Mouse (Mus musculus) neural tube, embryonic 13.5 days (tissue): ENCODE measurements around the gene Diaph3. TPM values are rescaled to one million over a fixed set of nuclear protein-coding genes. Genes with fewer than 3 reads are reported as not detected.

ENCODE experiments used
- ATAC-seq: fragments of 200-750 bp; cut with Nextera tagmentation; 2 replicates; pipeline ENCODE4 v1.8.0; 2017; ENCODE audit warnings: low read depth, mild to moderate bottlenecking, moderate TSS enrichment, moderate library complexity
- H3K27ac ChIP-seq: fragments of 300-500 bp; sonication (generic); replicated peaks from 2 replicates; pipeline ENCODE4 v1.5.1; 2015; ENCODE audit warnings: moderate library complexity, mild to moderate bottlenecking, inconsistent platforms
- H3K27me3 ChIP-seq: fragments of 300-500 bp; sonication (generic); 2 replicates; pipeline ENCODE4 v1.6.1; 2015; ENCODE audit warnings: mild to moderate bottlenecking, inconsistent platforms
- H3K36me3 ChIP-seq: fragments of 300-500 bp; sonication (generic); 2 replicates; pipeline ENCODE4 v1.6.1; 2015; ENCODE audit warnings: mild to moderate bottlenecking, inconsistent platforms
- H3K4me1 ChIP-seq: fragments of 300-500 bp; sonication (generic); replicated peaks from 2 replicates; pipeline ENCODE4 v1.6.1; 2015; ENCODE audit warnings: inconsistent platforms
- H3K4me2 ChIP-seq: fragments of 300-500 bp; sonication (generic); 2 replicates; pipeline ENCODE4 v1.6.1; 2015; ENCODE audit warnings: inconsistent platforms, mild to moderate bottlenecking, moderate library complexity
- H3K4me3 ChIP-seq: fragments of 300-500 bp; sonication (generic); 2 replicates; pipeline ENCODE4 v1.5.1; 2015; ENCODE audit warnings: mild to moderate bottlenecking, inconsistent platforms
- H3K9ac ChIP-seq: fragments of 300-500 bp; sonication (generic); 2 replicates; pipeline ENCODE4 v1.6.1; 2015; ENCODE audit warnings: moderate library complexity, mild to moderate bottlenecking, inconsistent platforms
- H3K9me3 ChIP-seq: fragments of 300-500 bp; sonication (generic); 2 replicates; pipeline ENCODE4 v1.6.1; 2016; ENCODE audit warnings: inconsistent platforms
- WGBS: fragments of 180-500 bp; shearing (Covaris S2); methylation state at CpG from one replicate; pipeline ENCODE4 v1.1.7; 2015; 5-methylcytosine and 5-hydroxymethylcytosine counted together
- polyA plus RNA-seq: library from polyadenylated mRNA; unstranded; fragments of >200 nt; fragmentation: Nextera tagmentation; extraction: Ambion mirVana; gene quantifications from 2 replicates; pipeline ENCODE4 v1.2.1, GENCODE M21; 2015

The Diaph3 gene
- polyA plus RNA-seq, 1 experiment from 2014 or later: 3.0 TPM

- Histone ChIP-seq H3K36me3 (no peaks in the 10 kb centered on the region), H3K4me2 (no peak overlapping the region), H3K9me3 (no peaks in the 10 kb centered on the region), H3K4me1 (no peaks in the 10 kb centered on the region), H3K27ac (no peak overlapping the region), H3K4me3 (no peak overlapping the region), H3K27me3 (no peaks in the 10 kb centered on the region), H3K9ac (no peak overlapping the region)
- ATAC-seq: no peak
- WGBS: 87% methylated on average over 4 of the region's 4 CpGs
Observed at GRCm38 (mm10) chr14:86662846-86663245, 478.2 kb downstream of the Diaph3 start.

GRCm38 (mm10) chr14:86660556-86660955 lies 480.5 kb downstream of the Diaph3 start:
- Histone ChIP-seq H3K27ac (no peak overlapping the region), H3K4me3 (no peak overlapping the region), H3K9me3 (no peaks in the 10 kb centered on the region), H3K9ac (no peak overlapping the region), H3K4me1 (no peaks in the 10 kb centered on the region), H3K27me3 (no peaks in the 10 kb centered on the region), H3K4me2 (no peak overlapping the region), H3K36me3 (no peaks in the 10 kb centered on the region)
- WGBS: 96% methylated on average over 3 of the region's 3 CpGs
- ATAC-seq: no peak

- H3K36me3 ChIP-seq: no peaks in the 10 kb centered on the region
- WGBS: 81% methylated on average over 5 of the region's 5 CpGs
- ATAC-seq: no peak
- H3K4me3 ChIP-seq: no peak overlapping the region
- H3K4me1 ChIP-seq: no peaks in the 10 kb centered on the region
- no peak overlapping the region for H3K9ac ChIP-seq
- H3K27ac ChIP-seq: no peak overlapping the region
- H3K9me3 ChIP-seq: no peaks in the 10 kb centered on the region
- H3K4me2 ChIP-seq: no peak overlapping the region
- no peaks in the 10 kb centered on the region for H3K27me3 ChIP-seq
Observed at GRCm38 (mm10) chr14:86656262-86656661, 484.8 kb downstream of the Diaph3 start.

GRCm38 (mm10) chr14:86646499-86647120 lies 494.4 kb downstream of the Diaph3 start:
- no peak overlapping the region for H3K27ac ChIP-seq
- no peak overlapping the region for H3K9ac ChIP-seq
- no peak overlapping the region for H3K4me3 ChIP-seq
- WGBS: 90% methylated on average over 7 of the region's 7 CpGs
- no peaks in the 10 kb centered on the region for H3K9me3 ChIP-seq
- H3K4me1 ChIP-seq: peaks cover 11% of the 10 kb centered on the region; the same call in 1 of the 2 replicates
- no peaks in the 10 kb centered on the region for H3K36me3 ChIP-seq
- ATAC-seq: no peak
- H3K4me2 ChIP-seq: no peak overlapping the region
- H3K27me3 ChIP-seq: no peaks in the 10 kb centered on the region

- no peak overlapping the region for H3K27ac ChIP-seq
- H3K4me3 ChIP-seq: no peak overlapping the region
- H3K9me3 ChIP-seq: no peaks in the 10 kb centered on the region
- 0 out of 2 replicates have a peak, but pooled peaks have one; percentile 29 for ATAC-seq
- peaks cover 11% of the 10 kb centered on the region; the same call in 1 of the 2 replicates for H3K4me1 ChIP-seq
- H3K36me3 ChIP-seq: no peaks in the 10 kb centered on the region
- no peak overlapping the region for H3K4me2 ChIP-seq
- no peaks in the 10 kb centered on the region for H3K27me3 ChIP-seq
- 25% methylated on average over 7 of the region's 7 CpGs for WGBS
- H3K9ac ChIP-seq: no peak overlapping the region
Observed at GRCm38 (mm10) chr14:86642831-86643241, 498.2 kb downstream of the Diaph3 start.

- WGBS: 92% methylated on average over 3 of the region's 3 CpGs
- no peak for ATAC-seq
- no peak overlapping the region for H3K27ac ChIP-seq
- H3K4me2 ChIP-seq: no peak overlapping the region
- no peaks in the 10 kb centered on the region for H3K27me3 ChIP-seq
- peaks cover 11% of the 10 kb centered on the region; the same call in 1 of the 2 replicates for H3K4me1 ChIP-seq
- H3K9me3 ChIP-seq: no peaks in the 10 kb centered on the region
- H3K9ac ChIP-seq: no peak overlapping the region
- no peaks in the 10 kb centered on the region for H3K36me3 ChIP-seq
- H3K4me3 ChIP-seq: no peak overlapping the region
Observed at GRCm38 (mm10) chr14:86641839-86642238, 499.2 kb downstream of the Diaph3 start.

GRCm38 (mm10) chr14:86640086-86640485 lies 500.9 kb downstream of the Diaph3 start:
- Histone ChIP-seq H3K4me3 (no peak overlapping the region), H3K4me2 (no peak overlapping the region), H3K4me1 (peaks cover 11% of the 10 kb centered on the region; the same call in 1 of the 2 replicates), H3K27me3 (no peaks in the 10 kb centered on the region), H3K9me3 (no peaks in the 10 kb centered on the region), H3K27ac (no peak overlapping the region), H3K9ac (no peak overlapping the region), H3K36me3 (no peaks in the 10 kb centered on the region)
- ATAC-seq: 0 out of 2 replicates have a peak, but pooled peaks have one; percentile 21
- 62% methylated on average over 5 of the region's 5 CpGs for WGBS

GRCm38 (mm10) chr14:86635594-86636140 lies 505.4 kb downstream of the Diaph3 start:
- WGBS: 30% methylated on average over 6 of the region's 6 CpGs
- no peak for ATAC-seq
- H3K27ac ChIP-seq: no peak overlapping the region
- H3K9me3 ChIP-seq: no peaks in the 10 kb centered on the region
- no peak overlapping the region for H3K9ac ChIP-seq
- no peaks in the 10 kb centered on the region for H3K36me3 ChIP-seq
- peaks cover 5% of the 10 kb centered on the region; the same call in 1 of the 2 replicates for H3K4me1 ChIP-seq
- no peak overlapping the region for H3K4me3 ChIP-seq
- H3K27me3 ChIP-seq: no peaks in the 10 kb centered on the region
- H3K4me2 ChIP-seq: no peak overlapping the region

GRCm38 (mm10) chr14:86635052-86635451 lies 506.0 kb downstream of the Diaph3 start:
- peaks cover 5% of the 10 kb centered on the region; the same call in 1 of the 2 replicates for H3K4me1 ChIP-seq
- H3K9ac ChIP-seq: no peak overlapping the region
- ATAC-seq: no peak
- no peak overlapping the region for H3K4me3 ChIP-seq
- no peaks in the 10 kb centered on the region for H3K36me3 ChIP-seq
- no peaks in the 10 kb centered on the region for H3K27me3 ChIP-seq
- 74% methylated on average over 2 of the region's 2 CpGs for WGBS
- H3K27ac ChIP-seq: no peak overlapping the region
- no peaks in the 10 kb centered on the region for H3K9me3 ChIP-seq
- H3K4me2 ChIP-seq: no peak overlapping the region

GRCm38 (mm10) chr14:86633799-86634198 lies 507.2 kb downstream of the Diaph3 start:
- H3K4me1 ChIP-seq: peaks cover 5% of the 10 kb centered on the region; the same call in 1 of the 2 replicates
- H3K4me3 ChIP-seq: no peak overlapping the region
- H3K4me2 ChIP-seq: no peak overlapping the region
- H3K27ac ChIP-seq: no peak overlapping the region
- H3K36me3 ChIP-seq: no peaks in the 10 kb centered on the region
- H3K9ac ChIP-seq: no peak overlapping the region
- no peaks in the 10 kb centered on the region for H3K9me3 ChIP-seq
- no peak for ATAC-seq
- no peaks in the 10 kb centered on the region for H3K27me3 ChIP-seq
- WGBS: 58% methylated on average over 5 of the region's 5 CpGs

GRCm38 (mm10) chr14:86624816-86625425 lies 516.1 kb downstream of the Diaph3 start:
- no peak overlapping the region for H3K4me2 ChIP-seq
- 87% methylated on average over 5 of the region's 5 CpGs for WGBS

GRCm38 (mm10) chr14:86619637-86620036 lies 521.4 kb downstream of the Diaph3 start:
- no peaks in the 10 kb centered on the region for H3K36me3 ChIP-seq
- 61% methylated on average over 5 of the region's 5 CpGs for WGBS
- H3K9ac ChIP-seq: no peak overlapping the region
- no peak overlapping the region for H3K27ac ChIP-seq
- no peaks in the 10 kb centered on the region for H3K4me1 ChIP-seq
- no peak for ATAC-seq
- H3K27me3 ChIP-seq: no peaks in the 10 kb centered on the region
- H3K4me3 ChIP-seq: no peak overlapping the region
- H3K4me2 ChIP-seq: no peak overlapping the region
- no peaks in the 10 kb centered on the region for H3K9me3 ChIP-seq

More at GRCm38 (mm10) chr14:86624816-86625425, 516.1 kb downstream of the Diaph3 start:
- ATAC-seq: no peak
- Histone ChIP-seq H3K27ac (no peak overlapping the region), H3K27me3 (no peaks in the 10 kb centered on the region), H3K36me3 (no peaks in the 10 kb centered on the region), H3K4me3 (no peak overlapping the region), H3K9me3 (no peaks in the 10 kb centered on the region), H3K4me1 (no peaks in the 10 kb centered on the region), H3K9ac (no peak overlapping the region)
